Mouse (Mus musculus): ENCODE data around the gene Zfp185.

The Zfp185 gene

DNA sequence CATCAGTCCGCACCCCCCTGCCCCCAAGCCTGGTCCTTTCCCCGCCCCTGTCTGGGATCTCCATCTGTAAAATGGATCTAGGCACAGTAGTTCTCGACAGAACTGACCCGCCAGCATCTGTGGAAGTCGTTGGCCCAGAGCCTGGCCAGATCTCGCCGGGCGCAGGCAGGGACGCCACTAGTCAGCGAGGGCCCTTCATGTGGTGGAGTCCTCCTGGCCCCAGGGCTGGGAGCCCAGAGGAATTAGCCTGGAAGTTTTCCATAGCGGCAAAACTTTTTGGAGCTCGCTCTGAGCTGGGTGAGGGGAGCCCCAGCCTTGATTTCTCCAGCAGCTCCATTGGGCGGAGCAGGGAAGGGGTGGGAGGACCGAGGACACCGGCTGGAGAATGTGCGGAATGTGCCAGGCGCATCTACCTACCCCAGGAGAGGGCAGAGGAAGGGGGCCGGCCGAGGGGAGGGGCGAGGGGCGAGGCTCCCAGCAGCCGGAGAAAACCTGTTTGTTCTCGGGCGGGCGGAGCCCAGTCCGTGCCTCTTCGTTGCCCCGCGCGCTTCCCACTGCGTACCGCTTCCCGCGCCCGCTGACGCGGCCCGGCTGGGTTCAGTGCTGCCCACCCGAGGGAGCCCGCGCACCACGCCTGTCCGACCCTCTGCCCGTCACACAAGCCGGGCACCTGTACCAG is at the start of gene Zfp185:
TSS of gene Zfp185 (plus strand) at position 499 of the 679 bp plus-strand sequence.
- in situ Hi-C loops (cut with MseI, MboI), result no loop called here

- in situ Hi-C loops (cut with MseI, MboI), result no loop called here
Measured at GRCm38 (mm10) chrX:72953464-72953863, 33.7 kb upstream of the Zfp185 start.

DNA sequence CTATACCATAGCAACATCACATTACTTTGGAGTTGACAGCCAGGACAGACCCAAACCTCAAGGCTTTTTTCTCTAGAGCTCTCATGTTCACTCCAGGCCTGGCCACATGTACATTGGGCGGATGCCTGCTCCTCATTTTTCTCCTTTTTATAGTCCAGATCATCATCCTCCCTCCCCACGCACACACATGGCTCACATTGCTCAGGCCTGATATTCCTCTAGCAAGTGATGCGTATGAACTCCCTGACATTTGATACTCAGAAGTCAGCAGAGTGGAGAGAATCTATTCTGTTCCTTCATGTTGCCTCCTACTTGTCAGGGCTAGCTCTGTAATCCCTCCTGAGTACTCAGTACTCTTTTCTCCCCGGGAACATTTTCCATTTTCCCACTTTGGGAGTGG is 30.7 kb upstream of the Zfp185 start:
- in situ Hi-C loops (cut with MseI, MboI), result no loop called here

GRCm38 (mm10) chrX:72960431-72960830 is 26.7 kb upstream of the Zfp185 start:
- in situ Hi-C loops (cut with MseI, MboI), result no loop called here

- in situ Hi-C loops (cut with MseI, MboI), result no loop called here
Measured at GRCm38 (mm10) chrX:72961511-72961910, 25.6 kb upstream of the Zfp185 start.

GRCm38 (mm10) chrX:72962743-72963142 is 24.4 kb upstream of the Zfp185 start:
- in situ Hi-C loops (cut with MseI, MboI), result no loop called here

DNA sequence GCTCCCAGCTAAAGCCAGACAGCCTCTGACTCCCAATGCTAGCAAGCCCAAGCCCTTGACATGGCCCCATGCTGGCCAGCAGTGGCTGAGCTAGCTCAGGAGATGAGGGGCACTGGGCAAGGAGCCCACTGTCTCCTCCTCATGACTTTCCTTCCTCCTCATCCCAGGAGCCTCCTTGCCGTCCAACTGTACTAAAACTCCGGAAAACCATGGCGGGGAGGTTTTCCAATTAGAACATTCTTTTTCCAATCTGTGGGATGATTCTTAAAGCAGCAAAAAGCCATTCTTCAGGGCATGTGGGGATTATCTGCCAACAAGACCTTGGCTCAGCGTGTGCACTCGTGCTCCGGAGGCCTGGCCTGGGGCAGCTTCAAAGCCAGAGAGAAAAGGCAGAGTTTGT is 4.3 kb upstream of the Zfp185 start:
- in situ Hi-C loops (cut with MseI, MboI), result no loop called here

DNA sequence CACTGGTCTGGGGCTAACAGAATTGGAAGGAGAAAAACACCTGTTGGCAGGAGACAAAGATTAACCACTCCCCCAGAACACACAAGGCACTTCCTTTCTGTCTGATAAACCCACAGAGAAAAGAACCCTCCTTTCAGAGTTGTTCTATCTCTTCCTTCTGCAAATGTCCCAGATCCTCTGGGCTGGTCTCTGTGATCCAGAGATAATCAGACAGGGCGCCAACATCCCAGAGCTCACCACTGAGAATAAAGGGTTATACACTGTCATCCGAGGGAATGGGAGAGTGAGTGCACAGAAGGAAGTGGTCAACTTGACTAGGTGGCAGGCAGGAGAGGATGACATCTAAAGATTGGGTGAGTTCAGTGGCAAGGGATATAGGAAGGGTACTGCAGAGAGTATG is 1.5 kb upstream of the Zfp185 start:
- in situ Hi-C loops (cut with MseI, MboI), result no loop called here

- in situ Hi-C loops (cut with MseI, MboI), result no loop called here
Measured at GRCm38 (mm10) chrX:72987520-72987905, 374 bp downstream of the Zfp185 start.

GRCm38 (mm10) chrX:72988431-72988830 is 1.3 kb downstream of the Zfp185 start:
- in situ Hi-C loops (cut with MseI, MboI), result no loop called here

GRCm38 (mm10) chrX:72990581-72990980 is 3.4 kb downstream of the Zfp185 start:
- in situ Hi-C loops (cut with MseI, MboI), result no loop called here

- in situ Hi-C loops (cut with MseI, MboI), result no loop called here
Measured at GRCm38 (mm10) chrX:72992291-72992919, 5.3 kb downstream of the Zfp185 start.

DNA sequence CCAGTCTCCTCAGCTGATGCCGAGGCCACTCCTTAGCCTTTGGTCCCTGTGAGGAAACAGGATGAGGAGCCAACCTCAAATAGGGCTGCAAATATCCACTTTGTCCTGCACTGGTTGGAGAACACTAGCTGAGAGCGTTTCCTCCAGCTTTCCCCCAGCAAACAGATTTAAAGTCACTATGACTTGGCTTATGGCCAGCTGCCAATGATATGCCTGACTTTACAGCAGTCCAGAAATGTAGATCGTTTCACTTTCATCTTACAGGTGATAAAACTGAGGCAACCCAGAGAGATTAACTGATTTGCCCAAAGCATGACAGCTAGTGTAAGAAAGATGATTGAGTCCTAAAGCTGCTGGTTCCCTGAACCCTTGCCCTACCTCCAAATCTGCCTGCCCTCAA is 8.4 kb downstream of the Zfp185 start:
- in situ Hi-C loops (cut with MseI, MboI), result no loop called here

DNA sequence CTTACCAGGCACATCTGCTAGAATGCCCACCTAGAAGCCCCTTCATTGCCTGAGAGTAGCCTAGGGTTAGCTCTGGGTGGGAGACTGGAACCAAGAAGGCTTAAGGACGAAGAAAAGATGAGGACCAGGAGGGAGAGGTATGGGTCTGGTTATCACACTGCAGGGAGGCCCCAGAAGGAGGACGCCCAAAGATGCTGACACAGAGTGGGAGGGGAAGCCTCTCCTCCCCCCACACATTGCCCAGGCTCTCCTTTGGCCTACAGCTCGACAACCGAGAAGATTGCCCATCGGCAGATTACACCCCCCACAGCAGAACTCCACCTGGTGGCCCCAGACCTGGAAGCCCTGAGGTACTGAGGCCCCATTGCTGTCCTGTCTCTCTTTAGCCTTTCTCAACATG is 16.0 kb downstream of the Zfp185 start:
- in situ Hi-C loops (cut with MseI, MboI), result loop anchor here in 1 of 2 experiments (25.0 kb wide), 1 partner anchor 434 kb away; the partner anchor contains the start of gene Trex2

- in situ Hi-C loops (cut with MseI, MboI), result loop anchor here in 1 of 2 experiments (25.0 kb wide), 1 partner anchor 432 kb away; the partner anchor contains the start of gene Trex2
Measured at GRCm38 (mm10) chrX:73005678-73006077, 18.5 kb downstream of the Zfp185 start.

GRCm38 (mm10) chrX:73007597-73008479 is 20.7 kb downstream of the Zfp185 start:
- in situ Hi-C loops (cut with MseI, MboI), result loop anchor here in 1 of 2 experiments (25.0 kb wide), 1 partner anchor 429 kb away; the partner anchor contains the start of gene Trex2

DNA sequence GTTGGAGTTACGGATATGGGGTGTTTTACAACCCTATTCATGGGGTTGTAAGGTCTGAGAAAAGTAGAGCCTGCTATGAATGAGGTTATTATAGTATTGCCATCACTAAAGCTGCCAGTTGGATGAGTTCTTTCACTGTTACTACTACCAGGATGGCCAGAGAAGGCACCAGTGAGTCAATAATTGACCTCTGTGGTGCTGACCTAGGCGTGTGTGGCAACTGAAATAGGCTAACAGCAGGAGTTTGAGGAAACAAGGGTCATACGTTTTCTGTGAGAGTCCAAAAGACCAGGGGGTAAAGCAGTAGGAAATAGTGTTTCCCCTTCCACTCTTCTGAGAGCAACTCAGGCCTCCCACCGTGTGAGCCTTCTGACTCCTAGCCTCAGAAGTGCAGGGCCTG is 25.7 kb downstream of the Zfp185 start:
- in situ Hi-C loops (cut with MseI, MboI), result loop anchor here in 1 of 2 experiments (25.0 kb wide), 1 partner anchor 424 kb away; the partner anchor contains the start of gene Trex2

- in situ Hi-C loops (cut with MseI, MboI), result loop anchor here in 1 of 2 experiments (25.0 kb wide), 1 partner anchor 300 kb away; the partner anchor contains the start of genes Gm45015 and Zfp275
Measured at GRCm38 (mm10) chrX:73037003-73037402, 49.9 kb downstream of the Zfp185 start, which contains the start of gene Pnma5. Gene Pnma5, minus strand, starts transcription at chrX:73037103.

DNA sequence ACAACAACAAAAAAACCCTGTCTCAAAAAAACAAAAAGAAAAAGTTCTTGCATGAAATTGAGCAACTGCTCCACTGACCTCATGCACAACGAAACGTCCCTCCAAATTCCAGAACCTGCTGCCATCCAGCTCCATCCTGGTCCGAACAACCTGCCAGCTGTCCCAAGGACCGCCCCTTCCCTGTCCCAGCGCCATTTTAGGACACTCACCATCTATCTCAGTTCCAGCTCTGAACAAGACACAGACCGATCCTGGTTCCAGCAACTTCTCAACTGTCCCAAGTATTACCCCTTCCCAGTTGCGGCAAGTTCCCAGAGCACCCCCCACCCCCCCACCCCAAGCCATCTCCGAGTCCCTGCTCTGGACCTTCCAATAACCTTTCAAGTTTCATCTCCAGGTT is 51.7 kb downstream of the Zfp185 start:
- in situ Hi-C loops (cut with MseI, MboI), result loop anchor here in 1 of 2 experiments (25.0 kb wide), 1 partner anchor 298 kb away; the partner anchor contains the start of genes Gm45015 and Zfp275

DNA sequence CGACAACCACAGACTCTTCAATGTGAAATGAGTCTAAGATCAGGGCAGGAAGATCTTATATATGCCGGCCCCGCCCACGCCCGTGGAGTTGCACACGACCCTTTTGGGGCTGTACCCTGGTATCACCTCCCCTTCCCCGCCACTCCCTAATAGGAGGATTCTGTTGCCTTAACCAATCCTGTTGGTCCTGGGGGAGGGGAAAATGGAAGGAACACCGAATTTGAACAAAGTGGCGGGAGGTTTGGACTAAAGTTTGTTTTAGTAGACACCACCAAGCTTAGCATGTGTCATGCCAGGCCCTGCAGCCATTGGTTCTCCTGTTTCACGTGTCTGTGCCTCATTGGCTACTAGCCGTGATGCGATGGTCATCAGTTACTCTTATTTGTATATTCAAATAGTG is 52.5 kb downstream of the Zfp185 start:
- in situ Hi-C loops (cut with MseI, MboI), result loop anchor here in 1 of 2 experiments (10.0 to 25.0 kb wide), 2 partner anchors 298 to 395 kb away; partner anchors contain the start of genes Gm45015, Trex2 and Zfp275

DNA sequence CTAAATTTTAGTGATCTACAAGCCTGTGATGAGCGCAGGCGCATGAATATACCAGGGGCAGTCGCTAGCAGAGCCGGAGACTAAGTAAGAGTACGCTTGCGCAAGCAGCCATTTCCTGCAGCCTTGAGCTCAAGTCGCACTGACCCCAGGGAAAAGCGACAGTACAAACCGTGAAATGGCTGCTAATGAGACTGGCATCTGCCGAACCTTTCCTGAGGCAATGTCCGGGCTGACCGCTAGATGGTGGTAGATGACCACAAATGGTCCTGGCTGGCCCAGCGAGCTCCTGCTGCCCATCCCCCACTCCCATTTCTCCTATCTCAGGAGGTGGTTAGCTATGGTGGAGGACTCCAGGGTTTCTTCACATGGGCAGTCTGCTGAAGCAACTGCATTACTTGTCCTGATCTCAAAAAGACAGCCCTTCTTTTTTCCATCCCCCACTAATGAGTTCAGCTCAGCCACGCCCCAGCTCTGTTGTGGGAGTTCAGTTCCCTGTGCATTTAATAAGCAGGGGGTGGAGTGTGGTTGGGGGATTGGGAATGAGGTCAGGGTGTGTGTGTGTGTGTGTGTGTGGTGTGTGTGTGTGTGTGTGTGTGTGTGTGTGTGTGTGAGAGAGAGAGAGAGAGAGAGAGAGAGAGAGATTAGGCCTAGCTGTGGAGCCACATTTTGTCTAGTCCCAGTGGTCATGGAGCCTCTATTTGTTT is 66.9 kb downstream of the Zfp185 start:
- in situ Hi-C loops (cut with MseI, MboI), result loop anchor here (25.0 kb wide), 1 partner anchor 183 kb away; the partner anchor contains the start of genes F8a (in 2 of the 2) and Xlr4c (in 2 of the 2)

Data from mouse trophoblast stem cell (cell line).